Mouse (Mus musculus): Measurements from ENCODE around the gene Cntnap1. TPM values are rescaled to one million over a fixed set of nuclear protein-coding genes. Genes with fewer than 3 reads are reported as not detected.
A peak's percentile ranks its signal among the peaks of the same experiment; 100 is the strongest.

Cntnap1 gene
- total and polyA plus RNA-seq, 2 experiments from 2014 or later: 1.1 to 3.5 TPM

- Histone ChIP-seq H3K36me3 (ENCODE audit: insufficient read depth) (no peaks in the 10 kb centered on the region), H3K9me3 (ENCODE audit: low read length) (no peaks in the 10 kb centered on the region), H3K9ac (peak overlapping the region; percentile 73), H3K27me3 (ENCODE audit: insufficient read depth, low read length) (no peaks in the 10 kb centered on the region), H3K27ac (ENCODE audit: low read depth, low read length) (0 out of 2 replicates have a peak overlapping the region, but pooled peaks have one; percentile 21), H3K4me1 (ENCODE audit: insufficient read depth) (0 out of 2 replicates have a peak, but pooled peaks cover 3% of the 10 kb centered on the region), H3K4me3 (ENCODE audit: low read depth, low read length) (peak overlapping the region; percentile 85), H3K4me2 (ENCODE audit: low read depth) (peak overlapping the region; percentile 91)
- ATAC-seq (no peak), DNase-seq (peak; percentile 4)
- 17% methylated on average over 25 of the region's 25 CpGs for WGBS
- TF ChIP-seq CTCF (IDR thresholded peaks at IDR 0.05; ENCODE audit: low read depth): no peak
Measured at GRCm38 (mm10) chr11:101225331-101226064, 55.2 kb downstream of the Cntnap1 start.

- 2% methylated on average over 52 of the region's 56 CpGs for WGBS
- peak; percentile 96 for ATAC-seq
- H3K9ac ChIP-seq: peak within 1 kb of the TSS; percentile 73
- peak within 1 kb of the TSS; percentile 85 for H3K4me3 ChIP-seq (ENCODE audit: low read depth, low read length)
- DNase-seq: peak; percentile 91
- H3K36me3 ChIP-seq (ENCODE audit: insufficient read depth): no peaks in the 10 kb centered on the region
- no peaks in the 10 kb centered on the region for H3K27me3 ChIP-seq (ENCODE audit: insufficient read depth, low read length)
- peak within 1 kb of the TSS; percentile 21; the same call in 1 of the 2 replicates for H3K27ac ChIP-seq (ENCODE audit: low read depth, low read length)
- TF ChIP-seq CTCF (IDR thresholded peaks at IDR 0.05; ENCODE audit: low read depth): peak; percentile 65
- no peaks in the 10 kb centered on the region for H3K9me3 ChIP-seq (ENCODE audit: low read length)
- peak within 1 kb of the TSS; percentile 91 for H3K4me2 ChIP-seq (ENCODE audit: low read depth)
- 0 out of 2 replicates have a peak, but pooled peaks cover 6% of the 10 kb centered on the region for H3K4me1 ChIP-seq (ENCODE audit: insufficient read depth)
Measured at GRCm38 (mm10) chr11:101226065-101226701, 55.9 kb downstream of the Cntnap1 start, which contains the start of gene Ezh1. TSS of gene Ezh1 (minus strand) at chr11:101226463.

GRCm38 (mm10) chr11:101229361-101229900, 59.1 kb downstream of the Cntnap1 start:
- DNase-seq: no peak
- H3K4me2 ChIP-seq (ENCODE audit: low read depth): no peak overlapping the region
- WGBS: 23% methylated on average over 8 of the region's 8 CpGs

GRCm38 (mm10) chr11:101230061-101230511, 59.8 kb downstream of the Cntnap1 start:
- no peak overlapping the region for H3K4me3 ChIP-seq (ENCODE audit: low read depth, low read length)
- peak; percentile 17 for DNase-seq
- no peaks in the 10 kb centered on the region for H3K27me3 ChIP-seq (ENCODE audit: insufficient read depth, low read length)
- H3K36me3 ChIP-seq (ENCODE audit: insufficient read depth): no peaks in the 10 kb centered on the region
- no peak overlapping the region for H3K4me2 ChIP-seq (ENCODE audit: low read depth)
- H3K9me3 ChIP-seq (ENCODE audit: low read length): no peaks in the 10 kb centered on the region
- no peak overlapping the region for H3K9ac ChIP-seq
- 16% methylated on average over 2 of the region's 2 CpGs for WGBS
- 0 out of 2 replicates have a peak, but pooled peaks cover 8% of the 10 kb centered on the region for H3K4me1 ChIP-seq (ENCODE audit: insufficient read depth)
- peak overlapping the region; percentile 59 for H3K27ac ChIP-seq (ENCODE audit: low read depth, low read length)
- no peak for ATAC-seq
- no peak for TF ChIP-seq CTCF (IDR thresholded peaks at IDR 0.05; ENCODE audit: low read depth)

More at GRCm38 (mm10) chr11:101229361-101229900, 59.1 kb downstream of the Cntnap1 start:
- H3K27me3 ChIP-seq (ENCODE audit: insufficient read depth, low read length): no peaks in the 10 kb centered on the region
- ATAC-seq: no peak
- H3K9me3 ChIP-seq (ENCODE audit: low read length): no peaks in the 10 kb centered on the region
- TF ChIP-seq CTCF (IDR thresholded peaks at IDR 0.05; ENCODE audit: low read depth): no peak
- H3K27ac ChIP-seq (ENCODE audit: low read depth, low read length): peak overlapping the region; percentile 59
- 0 out of 2 replicates have a peak, but pooled peaks cover 8% of the 10 kb centered on the region for H3K4me1 ChIP-seq (ENCODE audit: insufficient read depth)
- H3K36me3 ChIP-seq (ENCODE audit: insufficient read depth): no peaks in the 10 kb centered on the region
- H3K9ac ChIP-seq: no peak overlapping the region
- no peak overlapping the region for H3K4me3 ChIP-seq (ENCODE audit: low read depth, low read length)

- Histone ChIP-seq H3K4me1 (ENCODE audit: insufficient read depth) (0 out of 2 replicates have a peak, but pooled peaks cover 8% of the 10 kb centered on the region), H3K36me3 (ENCODE audit: insufficient read depth) (no peaks in the 10 kb centered on the region), H3K27ac (ENCODE audit: low read depth, low read length) (peak overlapping the region; percentile 47; the same call in 1 of the 2 replicates), H3K9ac (no peak overlapping the region), H3K9me3 (ENCODE audit: low read length) (no peaks in the 10 kb centered on the region), H3K27me3 (ENCODE audit: insufficient read depth, low read length) (no peaks in the 10 kb centered on the region), H3K4me2 (ENCODE audit: low read depth) (no peak overlapping the region), H3K4me3 (ENCODE audit: low read depth, low read length) (no peak overlapping the region)
- 11% methylated on average over 5 of the region's 5 CpGs for WGBS
- TF ChIP-seq CTCF (IDR thresholded peaks at IDR 0.05; ENCODE audit: low read depth): no peak
- ATAC-seq: no peak
- no peak for DNase-seq
Measured at GRCm38 (mm10) chr11:101230526-101230925, 60.2 kb downstream of the Cntnap1 start.

GRCm38 (mm10) chr11:101230991-101231871, 60.9 kb downstream of the Cntnap1 start:
- no peak overlapping the region for H3K4me2 ChIP-seq (ENCODE audit: low read depth)
- TF ChIP-seq CTCF (IDR thresholded peaks at IDR 0.05; ENCODE audit: low read depth): no peak

More at GRCm38 (mm10) chr11:101230991-101231871, 60.9 kb downstream of the Cntnap1 start:
- WGBS: 14% methylated on average over 18 of the region's 18 CpGs
- Histone ChIP-seq H3K27ac (ENCODE audit: low read depth, low read length) (peak overlapping the region; percentile 47), H3K36me3 (ENCODE audit: insufficient read depth) (no peaks in the 10 kb centered on the region), H3K4me1 (ENCODE audit: insufficient read depth) (0 out of 2 replicates have a peak, but pooled peaks cover 8% of the 10 kb centered on the region), H3K27me3 (ENCODE audit: insufficient read depth, low read length) (no peaks in the 10 kb centered on the region), H3K4me3 (ENCODE audit: low read depth, low read length) (no peak overlapping the region), H3K9ac (no peak overlapping the region), H3K9me3 (ENCODE audit: low read length) (no peaks in the 10 kb centered on the region)
- no peak for ATAC-seq
- DNase-seq: peak; percentile 4
